Mouse (Mus musculus) induced T-regulatory cell, adult 2 months (primary cell): ENCODE measurements around the gene Vmn1r137.
"Not testable (repeated sequence)": the region's sequence is repeated elsewhere in the genome, so short reads cannot be mapped to it uniquely, and the experiment has no call there.

ENCODE experiments used
- DNase-seq: peaks from one replicate; pipeline ENCODE4 v3.0.0-alpha.2; 2012; ENCODE audit warnings: low read depth

Vmn1r137 gene

GRCm38 (mm10) chr7:21994287-21994686 is at the start of gene Vmn1r137:
Gene Vmn1r137 (plus strand): TSS chr7:21994587.
- not testable (repeated sequence) for DNase-seq

DNA sequence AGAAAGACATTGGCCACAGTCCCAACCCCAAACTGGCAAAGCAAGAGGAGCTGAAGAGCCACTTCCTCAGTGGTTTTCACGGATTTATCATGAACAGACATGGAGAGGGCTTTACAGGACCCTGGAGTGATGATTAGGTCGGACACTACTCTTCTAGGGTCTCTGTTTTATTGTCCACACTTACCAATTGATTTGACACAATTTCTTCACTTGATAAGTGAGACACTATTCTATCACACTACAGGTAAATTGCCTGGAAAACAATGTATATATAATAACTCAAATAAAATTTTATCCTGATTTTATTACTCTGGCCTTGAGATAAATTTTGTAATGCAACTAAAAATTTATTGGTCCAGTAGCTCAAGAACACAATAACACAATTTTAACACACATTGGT is 34.4 kb downstream of the Vmn1r137 start, which contains the start of gene Vmn1r138:
TSS of gene Vmn1r138 (minus strand) at position 101 of the 400 bp plus-strand sequence.
- DNase-seq: not testable (repeated sequence)
